Mouse (Mus musculus): ENCODE measurements around the gene Adam8. TPM values are rescaled to one million over a fixed set of nuclear protein-coding genes. Genes with fewer than 3 reads are reported as not detected.
A peak's percentile ranks its signal among the peaks of the same experiment; 100 is the strongest.

Gene Adam8
- polyA plus RNA-seq, 1 experiment from 2014 or later, result 2.5 TPM

DNA sequence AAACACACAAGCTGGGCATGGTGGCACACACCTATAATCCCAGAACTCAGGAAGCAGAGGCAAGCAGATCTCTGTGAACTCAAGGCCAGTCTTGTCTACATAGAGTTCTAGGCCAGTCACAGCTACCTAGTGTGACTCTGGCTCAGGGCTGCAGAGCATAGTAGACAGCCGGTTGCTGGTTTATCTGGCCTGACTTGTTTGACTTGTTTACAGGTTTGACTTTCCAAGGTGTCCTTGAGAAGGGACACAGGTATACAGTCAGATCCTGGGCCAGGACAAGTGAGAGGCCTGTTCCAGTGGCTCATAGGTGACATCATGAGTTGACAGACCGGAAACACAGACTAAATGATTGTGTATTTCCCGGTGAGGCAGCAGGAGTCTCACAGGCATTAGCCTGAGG, 55.2 kb downstream of the Adam8 start:
- DNase-seq (ENCODE audit: low spot score), result no peak
- Histone ChIP-seq H3K36me3 (no peaks in the 10 kb centered on the region), H3K9me3 (replicated peaks) (no peaks in the 10 kb centered on the region), H3K27me3 (ENCODE audit: low read depth, poor library complexity, severe bottlenecking) (peaks cover 56% of the 10 kb centered on the region), H3K4me3 (no peak overlapping the region), H3K4me1 (no peaks in the 10 kb centered on the region), H3K27ac (replicated peaks) (no peak overlapping the region)
- 88% methylated on average over 3 of the region's 3 CpGs for WGBS

DNA sequence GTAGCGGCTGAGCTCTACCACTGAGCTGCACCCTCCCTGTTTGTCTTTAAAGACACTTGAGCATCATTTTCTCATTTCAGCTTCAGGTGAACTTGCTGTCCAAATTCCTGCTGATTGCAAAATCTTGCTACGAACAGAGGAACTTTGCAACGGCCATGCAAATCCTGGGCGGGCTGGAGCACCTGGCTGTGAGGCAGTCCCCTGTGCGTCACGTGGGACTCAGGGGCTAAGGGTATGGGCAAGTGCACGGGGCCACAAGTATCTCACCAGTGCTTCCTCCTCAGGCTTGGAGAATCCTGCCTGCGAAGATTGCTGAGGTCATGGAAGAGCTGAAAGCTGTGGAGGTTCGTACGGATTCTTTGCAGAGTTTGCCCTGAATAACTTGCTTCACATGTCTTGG, 55.7 kb downstream of the Adam8 start:
- WGBS, result 89% methylated on average over 10 of the region's 10 CpGs
- Histone ChIP-seq H3K27me3 (ENCODE audit: low read depth, poor library complexity, severe bottlenecking) (peaks cover 56% of the 10 kb centered on the region), H3K36me3 (no peaks in the 10 kb centered on the region), H3K4me3 (no peak overlapping the region), H3K4me1 (no peaks in the 10 kb centered on the region), H3K27ac (replicated peaks) (no peak overlapping the region), H3K9me3 (replicated peaks) (no peaks in the 10 kb centered on the region)
- no peak for DNase-seq (ENCODE audit: low spot score)

DNA sequence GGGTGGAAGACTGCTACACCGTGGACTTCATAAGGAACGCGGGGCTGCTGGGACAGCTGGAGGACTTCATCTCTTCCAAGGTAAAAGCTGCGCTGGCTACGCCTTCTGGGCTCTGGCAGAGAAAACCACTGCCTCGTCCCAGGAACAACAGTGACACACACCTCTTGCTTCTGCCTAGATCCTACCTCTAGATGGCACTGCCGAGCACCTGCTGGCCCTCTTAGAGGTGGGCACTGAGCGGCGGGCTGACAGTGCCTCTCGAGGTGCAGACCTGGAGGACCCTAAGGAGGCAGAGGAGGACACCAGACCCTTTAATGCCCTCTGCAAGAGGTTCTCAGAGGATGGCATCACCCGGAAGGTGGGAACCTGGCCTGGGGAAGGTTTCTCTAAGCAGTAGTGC, 61.6 kb downstream of the Adam8 start:
- Histone ChIP-seq H3K27ac (replicated peaks) (no peak overlapping the region), H3K9me3 (replicated peaks) (no peaks in the 10 kb centered on the region), H3K4me1 (0 out of 2 replicates have a peak, but pooled peaks cover 7% of the 10 kb centered on the region), H3K36me3 (no peaks in the 10 kb centered on the region), H3K4me3 (no peak overlapping the region), H3K27me3 (ENCODE audit: low read depth, poor library complexity, severe bottlenecking) (peaks cover 34% of the 10 kb centered on the region)
- peak; percentile 58 for DNase-seq (ENCODE audit: low spot score)
- WGBS, result 17% methylated on average over 11 of the region's 11 CpGs

MicroRNA genes within 50 kb of the gene (microRNA counts, 519-probe panel; counts per million panel counts)
- microRNA mmu-miR-202-3p, result not detected
- microRNA mmu-miR-202-5p, result not detected

Small RNA genes within 50 kb of the gene (microRNA-seq; reads per million reads assigned to microRNA genes)
- gene Mir202, result not detected
- gene Mir7062, result 1.2 reads per million
- gene mmu-mir-7686, result not detected

Other genes with a start within 250 kb of the Adam8 start
- 9.1 and 17.1 TPM in 2 replicates for gene Adgra1, start 158.4 kb downstream of the Adam8 start, polyA plus RNA-seq (2016; fragmentation: Nextera tagmentation; extraction: Ambion mirVana)
- gene Kndc1, start 97.9 kb downstream of the Adam8 start, polyA plus RNA-seq (2016; fragmentation: Nextera tagmentation; extraction: Ambion mirVana), result 0.31 and 0.35 TPM in 2 replicates
- gene Utf1, start 48.8 kb downstream of the Adam8 start, polyA plus RNA-seq (2016; fragmentation: Nextera tagmentation; extraction: Ambion mirVana), result 0.16 TPM in 1 of 2 replicates, not detected in the other
- 0.74 and 1.1 TPM in 2 replicates for gene 6430531B16Rik, start 13.8 kb downstream of the Adam8 start, polyA plus RNA-seq (2016; fragmentation: Nextera tagmentation; extraction: Ambion mirVana)
- 42.6 and 43.8 TPM in 2 replicates for gene Zfp511, start 43.8 kb upstream of the Adam8 start, polyA plus RNA-seq (2016; fragmentation: Nextera tagmentation; extraction: Ambion mirVana)
- gene Tubgcp2, start 44.1 kb upstream of the Adam8 start, polyA plus RNA-seq (2016; fragmentation: Nextera tagmentation; extraction: Ambion mirVana), result 74.0 and 80.0 TPM in 2 replicates
- 5.1 and 16.6 TPM in 2 replicates for gene Msx3, start 56.5 kb upstream of the Adam8 start, polyA plus RNA-seq (2016; fragmentation: Nextera tagmentation; extraction: Ambion mirVana)
- gene Caly, start 90.0 kb upstream of the Adam8 start, polyA plus RNA-seq (2016; fragmentation: Nextera tagmentation; extraction: Ambion mirVana), result 2.0 and 4.7 TPM in 2 replicates
- gene Prap1, start 100.8 kb upstream of the Adam8 start, polyA plus RNA-seq (2016; fragmentation: Nextera tagmentation; extraction: Ambion mirVana), result not detected in 2 replicates
- 10.9 and 12.8 TPM in 2 replicates for gene Fuom, start 109.9 kb upstream of the Adam8 start, polyA plus RNA-seq (2016; fragmentation: Nextera tagmentation; extraction: Ambion mirVana)
- 15.8 and 18.5 TPM in 2 replicates for gene Paox, start 123.2 kb upstream of the Adam8 start, polyA plus RNA-seq (2016; fragmentation: Nextera tagmentation; extraction: Ambion mirVana)
- gene Echs1, start 123.9 kb upstream of the Adam8 start, polyA plus RNA-seq (2016; fragmentation: Nextera tagmentation; extraction: Ambion mirVana), result 157 and 161 TPM in 2 replicates
- gene Mtg1, start 145.0 kb upstream of the Adam8 start, polyA plus RNA-seq (2016; fragmentation: Nextera tagmentation; extraction: Ambion mirVana), result 32.6 TPM in 2 replicates
- 0.49 and 0.79 TPM in 2 replicates for gene Sprn, start 162.3 kb upstream of the Adam8 start, polyA plus RNA-seq (2016; fragmentation: Nextera tagmentation; extraction: Ambion mirVana)
- gene Olfr522, start 172.2 kb upstream of the Adam8 start, polyA plus RNA-seq (2016; fragmentation: Nextera tagmentation; extraction: Ambion mirVana), result not detected in 2 replicates
- not detected in 2 replicates for gene Olfr523, start 180.7 kb upstream of the Adam8 start, polyA plus RNA-seq (2016; fragmentation: Nextera tagmentation; extraction: Ambion mirVana)
- gene Olfr524, start 213.4 kb upstream of the Adam8 start, polyA plus RNA-seq (2016; fragmentation: Nextera tagmentation; extraction: Ambion mirVana), result not detected in 2 replicates
- not detected in 2 replicates for gene Cd163l1, start 225.7 kb upstream of the Adam8 start, polyA plus RNA-seq (2016; fragmentation: Nextera tagmentation; extraction: Ambion mirVana)

All from midbrain, embryonic 10.5 days (tissue).